In the genomic region with DNA sequence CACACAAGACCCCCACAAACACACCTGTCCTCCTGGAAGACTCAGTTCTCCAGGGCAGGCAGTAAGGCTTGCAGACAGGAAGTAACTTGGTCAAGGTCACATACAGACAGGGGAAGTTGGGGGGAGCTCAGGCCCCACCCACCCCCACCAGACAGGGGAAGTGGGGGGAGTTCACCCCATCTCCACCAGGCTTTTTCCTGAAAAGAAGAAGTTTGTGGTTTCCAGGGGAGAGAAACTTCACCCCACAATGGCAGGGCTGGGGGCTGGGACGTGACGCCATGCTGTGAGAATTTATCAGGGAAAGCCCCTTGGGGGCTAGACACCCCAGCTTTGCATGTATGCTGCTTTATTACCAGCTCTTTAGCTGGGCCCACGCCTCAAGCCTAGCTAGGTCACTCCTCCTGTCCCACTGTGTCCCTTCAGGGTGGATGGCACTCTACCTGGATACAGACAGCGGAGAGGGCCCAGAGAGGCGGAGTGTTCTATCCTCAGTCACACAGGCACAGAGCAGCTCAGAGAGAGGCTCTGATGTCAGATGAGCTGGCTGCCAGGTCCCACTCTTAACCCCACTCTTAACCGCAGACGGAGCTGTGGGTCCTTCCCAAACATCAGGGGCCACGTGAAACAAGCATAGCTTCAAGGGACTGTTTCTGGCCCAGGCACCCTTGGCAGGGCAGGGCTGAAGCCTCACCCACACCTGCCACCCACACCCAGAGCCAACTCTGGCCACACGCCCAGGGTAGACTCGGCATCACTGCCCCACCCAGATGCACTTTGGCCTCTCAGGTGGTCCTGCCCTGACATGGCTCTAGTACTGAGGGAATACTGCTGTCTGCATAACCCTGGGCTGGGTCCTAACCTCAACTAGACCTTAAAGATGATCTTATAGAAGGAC, we compare ENCODE assay signal across 9 mouse cellular contexts. TPM values are rescaled to one million over a fixed set of nuclear protein-coding genes. Genes with fewer than 3 reads are reported as not detected.
A peak's percentile ranks its signal among the peaks of the same experiment; 100 is the strongest.
DNase-seq lines count a peak whose midpoint lies in the region; ATAC-seq and TF ChIP-seq lines count a peak whose summit lies in the region.
"Had no signal": no experiment of that assay in that cellular context is flagged by ENCODE, and none has a peak within 500 bp of the region (broad histone marks: within the 10 kb centered on the region; RNA-seq: fewer than 3 reads in every experiment).

No protein-coding gene starts in this region.

- no peaks in the 10 kb centered on the region for H3K9me3 ChIP-seq in E14TG2a.4 (ENCODE audit: low read length)
- no peaks in the 10 kb centered on the region for H3K9me3 ChIP-seq in lung, embryonic 16.5 days (ENCODE audit: control insufficient read depth, low read length)
- H3K9me3 ChIP-seq in stomach, postnatal 0 days (ENCODE audit: control insufficient read depth, low read length), result no peaks in the 10 kb centered on the region

- H3K27ac ChIP-seq in lung, embryonic 16.5 days (ENCODE audit: low read length), result no peak overlapping the region; the same call in 1 of the 2 replicates
- H3K27ac ChIP-seq in stomach, postnatal 0 days (replicated peaks), result peak overlapping the region; percentile 82

- H3K4me1 ChIP-seq in E14TG2a.4 (replicated peaks; ENCODE audit: low read depth, low read length), result peaks cover 67% of the 10 kb centered on the region
- H3K4me1 ChIP-seq in lung, embryonic 16.5 days (replicated peaks; ENCODE audit: control insufficient read depth, insufficient read depth, low read length), result peaks cover 35% of the 10 kb centered on the region
- H3K4me1 ChIP-seq in stomach, postnatal 0 days (replicated peaks; ENCODE audit: control insufficient read depth, insufficient read depth), result 0 out of 2 replicates have a peak, but pooled peaks cover 4% of the 10 kb centered on the region

- TF ChIP-seq EP300 in stomach, postnatal 0 days (optimal IDR thresholded peaks at IDR 0.05), result no peak

- H3K9ac ChIP-seq in lung, embryonic 16.5 days (ENCODE audit: low read length), result 0 out of 2 replicates have a peak overlapping the region, but pooled peaks have one; percentile 3
- peak overlapping the region; percentile 41 for H3K9ac ChIP-seq in stomach, postnatal 0 days (ENCODE audit: low read length)

- H3K36me3 ChIP-seq in E14TG2a.4 (ENCODE audit: insufficient read depth, low read length), result peaks cover 67% of the 10 kb centered on the region
- H3K36me3 ChIP-seq in lung, embryonic 16.5 days (ENCODE audit: control insufficient read depth, insufficient read depth, low read length), result peaks cover 31% of the 10 kb centered on the region
- peaks cover 4% of the 10 kb centered on the region; the same call in 1 of the 2 replicates for H3K36me3 ChIP-seq in stomach, postnatal 0 days (ENCODE audit: control insufficient read depth, insufficient read depth, low read length)

- no peaks in the 10 kb centered on the region for H3K27me3 ChIP-seq in E14TG2a.4 (ENCODE audit: insufficient read depth, low read length)
- no peaks in the 10 kb centered on the region for H3K27me3 ChIP-seq in lung, embryonic 16.5 days (ENCODE audit: control insufficient read depth, insufficient read depth, low read depth, low read length)
- no peaks in the 10 kb centered on the region for H3K27me3 ChIP-seq in stomach, postnatal 0 days (ENCODE audit: control insufficient read depth, insufficient read depth, low read length)
- H3K27me3 ChIP-seq: Patski had no signal

- no peak for ATAC-seq in lung, embryonic 16.5 days (ENCODE audit: low read depth)
- peak; percentile 75 for ATAC-seq in stomach, postnatal 0 days (ENCODE audit: low FRiP score, low TSS enrichment)
- ATAC-seq: Patski had no signal

- no peak for TF ChIP-seq CTCF in E14TG2a.4 (conservative IDR thresholded peaks at IDR 0.05; ENCODE audit: low read length)
- TF ChIP-seq CTCF in stomach, postnatal 0 days (IDR thresholded peaks at IDR 0.05; ENCODE audit: low read depth), result no peak

- peak; percentile 57 to 60 for DNase-seq in cerebellum, postnatal 10 days
- no peak for DNase-seq in cerebellum, adult 8-10 months
- DNase-seq in induced T-regulatory cell, adult 2 months (ENCODE audit: low read depth), result peak; percentile 79
- DNase-seq in stomach, postnatal 0 days (ENCODE audit: low spot score), result peak; percentile 92
- no peak for DNase-seq in embryo, embryonic 11 days
- no peak for DNase-seq in adrenal gland, postnatal 14 days

- WGBS in lung, embryonic 16.5 days, result 66% methylated on average over 10 of the region's 10 CpGs
- WGBS in stomach, postnatal 0 days, result 51% methylated on average over 10 of the region's 10 CpGs

- 0 out of 2 replicates have a peak overlapping the region, but pooled peaks have one; percentile 6 for H3K4me2 ChIP-seq in lung, embryonic 16.5 days (ENCODE audit: low read depth, low read length)
- H3K4me2 ChIP-seq in stomach, postnatal 0 days (replicated peaks; ENCODE audit: low read depth), result peak overlapping the region; percentile 23; the same call in 1 of the 2 replicates

- peak overlapping the region; percentile 60 for H3K4me3 ChIP-seq in E14TG2a.4 (replicated peaks; ENCODE audit: low read length)
- H3K4me3 ChIP-seq in lung, embryonic 16.5 days (ENCODE audit: low read length), result no peak overlapping the region
- H3K4me3 ChIP-seq in stomach, postnatal 0 days (ENCODE audit: low read depth, low read length), result no peak overlapping the region

RNA-seq across cellular contexts. Expression of a gene that starts 5.4 kb away (rescaled TPM):
- 103 and 105 TPM in 2 replicates for polyA plus RNA-seq in lung, embryonic 16.5 days (2015; fragmentation: Nextera tagmentation; extraction: Ambion mirVana)
- 108 and 120 TPM in 2 replicates for polyA plus RNA-seq in stomach, postnatal 0 days (2015; fragmentation: Nextera tagmentation; extraction: Ambion mirVana)
- total RNA-seq in adrenal gland, postnatal 14 days (2021), result 62.0 and 79.0 TPM in 2 replicates

RNA-seq across cellular contexts. Expression of a gene that starts 13.7 kb away (rescaled TPM):
- not detected in 2 replicates for polyA plus RNA-seq in lung, embryonic 16.5 days (2015; fragmentation: Nextera tagmentation; extraction: Ambion mirVana)
- 0.17 and 0.21 TPM in 2 replicates for polyA plus RNA-seq in stomach, postnatal 0 days (2015; fragmentation: Nextera tagmentation; extraction: Ambion mirVana)
- 0.19 TPM in 1 of 2 replicates, not detected in the other for total RNA-seq in adrenal gland, postnatal 14 days (2021)

RNA-seq across cellular contexts. Expression of a gene that starts 16.2 kb away (rescaled TPM):
- 13.8 and 17.5 TPM in 2 replicates for polyA plus RNA-seq in lung, embryonic 16.5 days (2015; fragmentation: Nextera tagmentation; extraction: Ambion mirVana)
- 10.1 and 12.1 TPM in 2 replicates for polyA plus RNA-seq in stomach, postnatal 0 days (2015; fragmentation: Nextera tagmentation; extraction: Ambion mirVana)
- 6.0 and 7.9 TPM in 2 replicates for total RNA-seq in adrenal gland, postnatal 14 days (2021)

RNA-seq across cellular contexts. Expression of a gene that starts 38.0 kb away (rescaled TPM):
- 29.9 and 31.5 TPM in 2 replicates for polyA plus RNA-seq in lung, embryonic 16.5 days (2015; fragmentation: Nextera tagmentation; extraction: Ambion mirVana)
- 20.3 and 20.7 TPM in 2 replicates for polyA plus RNA-seq in stomach, postnatal 0 days (2015; fragmentation: Nextera tagmentation; extraction: Ambion mirVana)
- 27.5 and 28.5 TPM in 2 replicates for total RNA-seq in adrenal gland, postnatal 14 days (2021)

RNA-seq across cellular contexts. Expression of a gene that starts 43.7 kb away (rescaled TPM):
- 0.20 and 0.31 TPM in 2 replicates for polyA plus RNA-seq in lung, embryonic 16.5 days (2015; fragmentation: Nextera tagmentation; extraction: Ambion mirVana)
- 0.21 and 0.38 TPM in 2 replicates for polyA plus RNA-seq in stomach, postnatal 0 days (2015; fragmentation: Nextera tagmentation; extraction: Ambion mirVana)
- total RNA-seq in adrenal gland, postnatal 14 days (2021), result 2.1 and 22.4 TPM in 2 replicates

Comparison
In these comparisons a context has a peak if more than half of its experiments do, and no peak if none do; other contexts are left out.
1. DNase-seq: peak in cerebellum, postnatal 10 days (2 of 2), induced T-regulatory cell, adult 2 months (single experiment) and stomach, postnatal 0 days (single experiment); none in cerebellum, adult 8-10 months (single experiment), embryo, embryonic 11 days (single experiment) and adrenal gland, postnatal 14 days (single experiment).